Comparison of ENCODE assay signal across 9 mouse cellular contexts in the genomic region with DNA sequence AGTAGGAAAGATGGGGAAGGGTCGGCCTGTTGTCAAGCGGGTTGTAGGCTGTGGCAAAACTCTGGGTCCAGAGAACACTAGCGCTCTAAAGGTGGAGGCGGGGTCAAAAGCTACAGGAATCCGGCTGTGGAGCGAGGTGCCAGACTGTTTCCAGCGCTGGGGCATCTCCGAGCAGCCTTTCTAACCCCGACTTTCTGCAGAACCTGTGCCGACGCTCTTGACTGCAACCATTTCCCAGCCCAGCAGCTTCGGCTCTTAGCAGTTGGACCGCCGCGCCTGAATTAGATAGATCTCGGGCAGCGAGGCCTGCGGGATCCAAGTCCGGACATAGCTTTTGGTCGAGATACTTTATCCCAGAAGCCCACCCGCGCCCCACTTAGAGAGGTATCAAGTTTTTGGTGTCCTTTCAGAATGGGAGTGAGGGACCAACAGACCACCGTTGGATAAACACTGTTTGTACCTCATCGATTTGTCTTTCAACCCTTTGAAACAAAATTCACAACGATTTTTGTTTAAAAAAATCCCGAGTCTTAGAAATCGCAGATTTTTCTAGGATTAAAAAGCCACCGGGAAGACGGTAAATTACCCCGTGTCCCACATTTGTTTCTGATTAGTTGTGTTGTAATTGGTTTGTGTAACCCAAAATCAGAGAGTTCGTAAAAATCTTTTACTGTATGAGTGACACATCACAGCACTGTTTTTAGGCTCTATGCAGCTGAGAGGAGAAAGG. TPM values are rescaled to one million over a fixed set of nuclear protein-coding genes. Genes with fewer than 3 reads are reported as not detected.
DNase-seq lines count a peak whose midpoint lies in the region; ATAC-seq and TF ChIP-seq lines count a peak whose summit lies in the region.
"Had no signal": no experiment of that assay in that cellular context is flagged by ENCODE, and none has a peak within 500 bp of the region (broad histone marks: within the 10 kb centered on the region; RNA-seq: fewer than 3 reads in every experiment).

No protein-coding gene starts in this region.

- 5% methylated on average over 31 of the region's 31 CpGs for whole genome bisulfite sequencing in forebrain, postnatal 0 days

- no peak overlapping the region for H3K27ac ChIP-seq in forebrain, postnatal 0 days (ENCODE audit: low read depth, low read length)
- H3K27ac ChIP-seq: liver, embryonic 14.5 days had no signal

- H3K9ac ChIP-seq in forebrain, postnatal 0 days = no peak overlapping the region
- H3K9ac ChIP-seq: liver, embryonic 14.5 days had no signal

- peaks cover 61% of the 10 kb centered on the region for H3K4me1 ChIP-seq in E14TG2a.4 (replicated peaks; ENCODE audit: low read depth, low read length)
- no peaks in the 10 kb centered on the region for H3K4me1 ChIP-seq in forebrain, postnatal 0 days (ENCODE audit: insufficient read depth)

- H3K36me3 ChIP-seq in E14TG2a.4 (ENCODE audit: insufficient read depth, low read length) = no peaks in the 10 kb centered on the region
- H3K36me3 ChIP-seq in forebrain, postnatal 0 days (ENCODE audit: insufficient read depth) = no peaks in the 10 kb centered on the region
- no peaks in the 10 kb centered on the region for H3K36me3 ChIP-seq in splenic B cell, adult 2 months (ENCODE audit: control insufficient read depth, insufficient read depth, low read length, poor library complexity, severe bottlenecking)

- H3K4me3 ChIP-seq in E14TG2a.4 (replicated peaks; ENCODE audit: low read length) = peak overlapping the region; percentile 70
- no peak overlapping the region for H3K4me3 ChIP-seq in forebrain, postnatal 0 days (ENCODE audit: low read depth, low read length)

- H3K4me2 ChIP-seq in forebrain, postnatal 0 days (ENCODE audit: low read depth) = peak overlapping the region; percentile 55

- no peak for ATAC-seq in forebrain, postnatal 0 days
- ATAC-seq in granulocyte monocyte progenitor cell, adult 5-6 weeks (replicated peaks; ENCODE audit: poor library complexity, severe bottlenecking) = no peak

- TF ChIP-seq CTCF in E14TG2a.4 (conservative IDR thresholded peaks at IDR 0.05; ENCODE audit: low read length) = no peak
- no peak for TF ChIP-seq CTCF in forebrain, postnatal 0 days (IDR thresholded peaks at IDR 0.05; ENCODE audit: low read depth)

- no peaks in the 10 kb centered on the region for H3K9me3 ChIP-seq in E14TG2a.4 (ENCODE audit: low read length)
- no peaks in the 10 kb centered on the region for H3K9me3 ChIP-seq in forebrain, postnatal 0 days (ENCODE audit: low read length)

- DNase-seq in cerebellum, postnatal 14 days = peak; percentile 36 to 45
- DNase-seq in cerebellum, adult 11 months = no peak
- DNase-seq in forebrain, postnatal 0 days = peak; percentile 62
- DNase-seq in kidney, postnatal 10 days = peak; percentile 33
- peak; percentile 41 for DNase-seq in splenic B cell, adult 2 months (ENCODE audit: low read depth, low spot score)
- DNase-seq in left cerebral cortex, adult 11 months (ENCODE audit: low spot score) = no peak

- H3K27me3 ChIP-seq in E14TG2a.4 (ENCODE audit: insufficient read depth, low read length) = peaks cover 87% of the 10 kb centered on the region
- peaks cover 60% of the 10 kb centered on the region for H3K27me3 ChIP-seq in forebrain, postnatal 0 days (ENCODE audit: insufficient read depth, low read length)
- H3K27me3 ChIP-seq in splenic B cell, adult 2 months (ENCODE audit: control insufficient read depth, insufficient read depth, low read length, poor library complexity, severe bottlenecking) = 0 out of 2 replicates have a peak, but pooled peaks cover 5% of the 10 kb centered on the region

RNA-seq across cellular contexts. Expression of gene Isl2, which starts 1.4 kb away (rescaled TPM):
- not detected in 2 replicates for total RNA-seq in forebrain, postnatal 0 days (2014; rRNA removed)
- polyA plus RNA-seq in forebrain, postnatal 0 days (2015; fragmentation: Nextera tagmentation; extraction: Ambion mirVana) = not detected in 2 replicates
- not detected in 2 replicates for total RNA-seq in granulocyte monocyte progenitor cell, adult 5-6 weeks (2014; fragmentation: Nextera tagmentation)
- not detected in 2 replicates for total RNA-seq in granulocyte monocyte progenitor cell, adult 5-6 weeks (2017)

RNA-seq across cellular contexts. Expression of gene Etfa, which starts 27.8 kb away (rescaled TPM):
- total RNA-seq in forebrain, postnatal 0 days (2014; rRNA removed) = 11.2 and 17.9 TPM in 2 replicates
- polyA plus RNA-seq in forebrain, postnatal 0 days (2015; fragmentation: Nextera tagmentation; extraction: Ambion mirVana) = 94.2 and 96.0 TPM in 2 replicates
- 79.9 and 109 TPM in 2 replicates for total RNA-seq in granulocyte monocyte progenitor cell, adult 5-6 weeks (2014; fragmentation: Nextera tagmentation)
- 67.4 and 84.7 TPM in 2 replicates for total RNA-seq in granulocyte monocyte progenitor cell, adult 5-6 weeks (2017)

Comparison
In these comparisons a context has a peak if more than half of its experiments do, and no peak if none do; other contexts are left out.
1. DNase-seq: peak in cerebellum, postnatal 14 days (2 of 2), forebrain, postnatal 0 days (single experiment), kidney, postnatal 10 days (single experiment) and splenic B cell, adult 2 months (single experiment); none in cerebellum, adult 11 months (single experiment) and left cerebral cortex, adult 11 months (single experiment).